Mouse (Mus musculus) limb, embryonic 14.5 days (tissue): ENCODE results near the gene Sema3f. TPM values are rescaled to one million over a fixed set of nuclear protein-coding genes. Genes with fewer than 3 reads are reported as not detected.

Source experiments
- ATAC-seq: fragments of 200-750 bp; cut with Nextera tagmentation; 2 replicates; pipeline ENCODE4 v1.8.0; 2017; ENCODE audit warnings: low read depth, moderate number of reproducible peaks, moderate TSS enrichment; ENCODE audit not compliant: low FRiP score
- DNase-seq: peaks from one replicate; pipeline ENCODE4 v3.0.0-alpha.2; 2015; ENCODE audit warnings: low spot score
- H3K27ac ChIP-seq: fragments of 300-500 bp; sonication (generic); replicated peaks from 2 replicates; pipeline ENCODE4 v1.5.1; 2014; ENCODE audit warnings: low read depth, mild to moderate bottlenecking, low read length, moderate library complexity, mixed read lengths
- H3K27me3 ChIP-seq: fragments of 300-500 bp; sonication (generic); 2 replicates; pipeline ENCODE4 v1.6.1; 2014; ENCODE audit warnings: low read length, mixed read lengths; ENCODE audit not compliant: control insufficient read depth, insufficient read depth
- H3K36me3 ChIP-seq: fragments of 300-500 bp; sonication (generic); 2 replicates; pipeline ENCODE4 v1.6.1; 2014; ENCODE audit warnings: mild to moderate bottlenecking, low read length, moderate library complexity, mixed read lengths; ENCODE audit not compliant: control insufficient read depth, insufficient read depth
- H3K4me1 ChIP-seq: fragments of 300-500 bp; sonication (generic); 2 replicates; pipeline ENCODE4 v1.6.1; 2014; ENCODE audit warnings: antibody characterized with exemption, low read length, mixed read lengths; ENCODE audit not compliant: control insufficient read depth, insufficient read depth
- H3K4me2 ChIP-seq: fragments of 300-500 bp; sonication (generic); replicated peaks from 2 replicates; pipeline ENCODE4 v1.6.1; 2014; ENCODE audit warnings: low read depth, mild to moderate bottlenecking, low read length, moderate library complexity; ENCODE audit not compliant: severe bottlenecking
- H3K4me3 ChIP-seq: fragments of 300-500 bp; sonication (generic); replicated peaks from 2 replicates; pipeline ENCODE4 v1.5.1; 2014; ENCODE audit warnings: low read length
- H3K9ac ChIP-seq: fragments of 300-500 bp; sonication (generic); 2 replicates; pipeline ENCODE4 v1.6.1; 2014; ENCODE audit warnings: mild to moderate bottlenecking, low read depth, low read length, moderate library complexity; ENCODE audit not compliant: severe bottlenecking
- H3K9me3 ChIP-seq: fragments of 300-500 bp; sonication (generic); 2 replicates; pipeline ENCODE4 v1.6.1; 2016; ENCODE audit warnings: low read length; ENCODE audit not compliant: control insufficient read depth
- POLR2A ChIP-seq: fragments of 200-500 bp; IDR thresholded peaks from 2 replicates; pipeline ENCODE4 v1.8.0; 2012; ENCODE audit warnings: inconsistent platforms, mild to moderate bottlenecking, moderate library complexity, borderline replicate concordance; ENCODE audit not compliant: insufficient read depth, insufficient read length; ENCODE audit errors: extremely low read depth
- WGBS: fragments of 180-500 bp; shearing (Covaris S2); extraction: QIAGEN DNeasy Blood & Tissue Kit; methylation state at CpG from one replicate; pipeline ENCODE4 v1.1.7; 2014; 5-methylcytosine and 5-hydroxymethylcytosine counted together
- polyA plus RNA-seq, 2 experiments: library from polyadenylated mRNA; depleted of rRNA in 1 of 2; stranded (reverse) in 1 of 2; unstranded in 1 of 2; fragments of >200 nt; fragmentation: Nextera tagmentation in 1 of 2; extraction: Ambion mirVana in 1 of 2; gene quantifications; 2 replicates each; pipeline versions ENCODE4 v1.2.1 to v1.2.3; 2012 to 2014

The Sema3f gene
- polyA plus RNA-seq, 2 experiments: 48.8 to 228 TPM

- Histone ChIP-seq H3K9me3 (no peaks in the 10 kb centered on the region), H3K27me3 (no peaks in the 10 kb centered on the region), H3K9ac (no peak overlapping the region), H3K4me1 (peaks cover 53% of the 10 kb centered on the region), H3K36me3 (no peaks in the 10 kb centered on the region), H3K27ac (no peak overlapping the region), H3K4me3 (no peak overlapping the region), H3K4me2 (no peak overlapping the region)
- no peak for TF ChIP-seq POLR2A
- WGBS: 79% methylated on average over 1 of the region's 1 CpGs
- ATAC-seq (no peak), DNase-seq (no peak)
Measured at GRCm38 (mm10) chr9:107724796-107725195, 14.5 kb upstream of the Sema3f start.

- no peaks in the 10 kb centered on the region for H3K27me3 ChIP-seq
- DNase-seq (no peak), ATAC-seq (peak; percentile 32)
- H3K36me3 ChIP-seq: no peaks in the 10 kb centered on the region
- H3K4me1 ChIP-seq: peaks cover 45% of the 10 kb centered on the region
- peak overlapping the region; percentile 4; the same call in 1 of the 2 replicates for H3K9ac ChIP-seq
- no peak overlapping the region; the same call in 1 of the 2 replicates for H3K4me3 ChIP-seq
- H3K27ac ChIP-seq: peak overlapping the region; percentile 55
- no peaks in the 10 kb centered on the region for H3K9me3 ChIP-seq
- peak overlapping the region; percentile 22 for H3K4me2 ChIP-seq
- no peak for TF ChIP-seq POLR2A
- WGBS: 3% methylated on average over 11 of the region's 11 CpGs
Measured at GRCm38 (mm10) chr9:107723794-107724531, 13.7 kb upstream of the Sema3f start.

- 17% methylated on average over 6 of the region's 6 CpGs for WGBS
- no peaks in the 10 kb centered on the region for H3K36me3 ChIP-seq
- ATAC-seq (0 out of 2 replicates have a peak, but pooled peaks have one; percentile 14), DNase-seq (no peak)
- no peaks in the 10 kb centered on the region for H3K9me3 ChIP-seq
- no peaks in the 10 kb centered on the region for H3K27me3 ChIP-seq
- peak overlapping the region; percentile 55 for H3K27ac ChIP-seq
- peaks cover 40% of the 10 kb centered on the region for H3K4me1 ChIP-seq
- H3K9ac ChIP-seq: peak overlapping the region; percentile 4; the same call in 1 of the 2 replicates
- H3K4me2 ChIP-seq: peak overlapping the region; percentile 22
- TF ChIP-seq POLR2A: no peak
- no peak overlapping the region; the same call in 1 of the 2 replicates for H3K4me3 ChIP-seq
Measured at GRCm38 (mm10) chr9:107723292-107723691, 13.0 kb upstream of the Sema3f start.

- ATAC-seq: no peak
- H3K4me1 ChIP-seq: peaks cover 55% of the 10 kb centered on the region
- H3K9me3 ChIP-seq: no peaks in the 10 kb centered on the region
- H3K27me3 ChIP-seq: no peaks in the 10 kb centered on the region
- no peak overlapping the region for H3K4me2 ChIP-seq
- H3K4me3 ChIP-seq: no peak overlapping the region
- H3K27ac ChIP-seq: no peak overlapping the region
- no peaks in the 10 kb centered on the region for H3K36me3 ChIP-seq
- WGBS: 78% methylated on average over 10 of the region's 10 CpGs
- no peak for TF ChIP-seq POLR2A
- no peak for DNase-seq
- no peak overlapping the region for H3K9ac ChIP-seq
Measured at GRCm38 (mm10) chr9:107718781-107719540, 8.7 kb upstream of the Sema3f start.

GRCm38 (mm10) chr9:107716951-107717350 is 6.7 kb upstream of the Sema3f start:
- no peak for DNase-seq
- Histone ChIP-seq H3K27ac (peak overlapping the region; percentile 71), H3K4me2 (no peak overlapping the region; the same call in 1 of the 2 replicates), H3K36me3 (no peaks in the 10 kb centered on the region), H3K9me3 (no peaks in the 10 kb centered on the region), H3K27me3 (no peaks in the 10 kb centered on the region), H3K4me1 (peaks cover 50% of the 10 kb centered on the region), H3K9ac (0 out of 2 replicates have a peak overlapping the region, but pooled peaks have one; percentile 18), H3K4me3 (no peak overlapping the region)
- peak; percentile 36; the same call in 1 of the 2 replicates for ATAC-seq
- WGBS: 11% methylated on average over 6 of the region's 6 CpGs
- no peak for TF ChIP-seq POLR2A
